Mouse (Mus musculus): ENCODE results near the gene Setmar. TPM values are rescaled to one million over a fixed set of nuclear protein-coding genes. Genes with fewer than 3 reads are reported as not detected.

Gene Setmar
- polyA plus RNA-seq, 1 experiment from 2014 or later = 8.3 TPM

- WGBS = 76% methylated on average over 3 of the region's 3 CpGs
- no peak overlapping the region for H3K4me3 ChIP-seq (ENCODE audit: low read depth, low read length)
Observed at GRCm38 (mm10) chr6:108098846-108099217, 34.0 kb downstream of the Setmar start.

GRCm38 (mm10) chr6:108101936-108102830, 37.3 kb downstream of the Setmar start:
- no peaks in the 10 kb centered on the region for H3K4me1 ChIP-seq (ENCODE audit: control insufficient read depth, insufficient read depth, low read length)
- no peak for ATAC-seq (ENCODE audit: insufficient number of reproducible peaks, insufficient read depth, low FRiP score, low read depth)
- 82% methylated on average over 10 of the region's 10 CpGs for WGBS
- no peak overlapping the region for H3K9ac ChIP-seq (replicated peaks; ENCODE audit: low read depth, low read length)
- H3K4me2 ChIP-seq (replicated peaks; ENCODE audit: low read depth, low read length) = no peak overlapping the region
- H3K27ac ChIP-seq (ENCODE audit: low read length) = no peak overlapping the region
- no peaks in the 10 kb centered on the region for H3K9me3 ChIP-seq (ENCODE audit: control insufficient read depth, low read depth, low read length)
- H3K36me3 ChIP-seq (ENCODE audit: control insufficient read depth, insufficient read depth, low read length) = no peaks in the 10 kb centered on the region
- H3K4me3 ChIP-seq (ENCODE audit: low read depth, low read length) = no peak overlapping the region
- no peaks in the 10 kb centered on the region for H3K27me3 ChIP-seq (ENCODE audit: control insufficient read depth, insufficient read depth, low read length)

More at GRCm38 (mm10) chr6:108098846-108099217, 34.0 kb downstream of the Setmar start:
- Histone ChIP-seq H3K9me3 (ENCODE audit: control insufficient read depth, low read depth, low read length) (no peaks in the 10 kb centered on the region), H3K4me2 (replicated peaks; ENCODE audit: low read depth, low read length) (no peak overlapping the region), H3K9ac (replicated peaks; ENCODE audit: low read depth, low read length) (no peak overlapping the region), H3K36me3 (ENCODE audit: control insufficient read depth, insufficient read depth, low read length) (no peaks in the 10 kb centered on the region), H3K27ac (ENCODE audit: low read length) (no peak overlapping the region), H3K4me1 (ENCODE audit: control insufficient read depth, insufficient read depth, low read length) (no peaks in the 10 kb centered on the region), H3K27me3 (ENCODE audit: control insufficient read depth, insufficient read depth, low read length) (no peaks in the 10 kb centered on the region)
- ATAC-seq (ENCODE audit: insufficient number of reproducible peaks, insufficient read depth, low FRiP score, low read depth) = no peak

GRCm38 (mm10) chr6:108107376-108107775, 42.5 kb downstream of the Setmar start:
- Histone ChIP-seq H3K9me3 (ENCODE audit: control insufficient read depth, low read depth, low read length) (no peaks in the 10 kb centered on the region), H3K27ac (ENCODE audit: low read length) (no peak overlapping the region), H3K4me1 (ENCODE audit: control insufficient read depth, insufficient read depth, low read length) (no peaks in the 10 kb centered on the region), H3K4me3 (ENCODE audit: low read depth, low read length) (no peak overlapping the region), H3K36me3 (ENCODE audit: control insufficient read depth, insufficient read depth, low read length) (no peaks in the 10 kb centered on the region), H3K9ac (replicated peaks; ENCODE audit: low read depth, low read length) (no peak overlapping the region), H3K4me2 (replicated peaks; ENCODE audit: low read depth, low read length) (no peak overlapping the region), H3K27me3 (ENCODE audit: control insufficient read depth, insufficient read depth, low read length) (no peaks in the 10 kb centered on the region)
- no peak for ATAC-seq (ENCODE audit: insufficient number of reproducible peaks, insufficient read depth, low FRiP score, low read depth)

GRCm38 (mm10) chr6:108110336-108110735, 45.5 kb downstream of the Setmar start:
- Histone ChIP-seq H3K9me3 (ENCODE audit: control insufficient read depth, low read depth, low read length) (no peaks in the 10 kb centered on the region), H3K4me2 (replicated peaks; ENCODE audit: low read depth, low read length) (no peak overlapping the region), H3K36me3 (ENCODE audit: control insufficient read depth, insufficient read depth, low read length) (no peaks in the 10 kb centered on the region), H3K27ac (ENCODE audit: low read length) (no peak overlapping the region), H3K4me1 (ENCODE audit: control insufficient read depth, insufficient read depth, low read length) (no peaks in the 10 kb centered on the region), H3K9ac (replicated peaks; ENCODE audit: low read depth, low read length) (no peak overlapping the region), H3K27me3 (ENCODE audit: control insufficient read depth, insufficient read depth, low read length) (no peaks in the 10 kb centered on the region), H3K4me3 (ENCODE audit: low read depth, low read length) (no peak overlapping the region)
- ATAC-seq (ENCODE audit: insufficient number of reproducible peaks, insufficient read depth, low FRiP score, low read depth) = no peak
- WGBS = 64% methylated on average over 4 of the region's 4 CpGs

GRCm38 (mm10) chr6:108111693-108112092, 46.8 kb downstream of the Setmar start:
- no peak overlapping the region for H3K4me3 ChIP-seq (ENCODE audit: low read depth, low read length)
- H3K4me1 ChIP-seq (ENCODE audit: control insufficient read depth, insufficient read depth, low read length) = no peaks in the 10 kb centered on the region
- no peaks in the 10 kb centered on the region for H3K27me3 ChIP-seq (ENCODE audit: control insufficient read depth, insufficient read depth, low read length)
- H3K4me2 ChIP-seq (replicated peaks; ENCODE audit: low read depth, low read length) = no peak overlapping the region
- H3K36me3 ChIP-seq (ENCODE audit: control insufficient read depth, insufficient read depth, low read length) = no peaks in the 10 kb centered on the region
- no peak for ATAC-seq (ENCODE audit: insufficient number of reproducible peaks, insufficient read depth, low FRiP score, low read depth)
- H3K9me3 ChIP-seq (ENCODE audit: control insufficient read depth, low read depth, low read length) = no peaks in the 10 kb centered on the region
- no peak overlapping the region for H3K9ac ChIP-seq (replicated peaks; ENCODE audit: low read depth, low read length)
- no peak overlapping the region for H3K27ac ChIP-seq (ENCODE audit: low read length)

- H3K4me2 ChIP-seq (replicated peaks; ENCODE audit: low read depth, low read length) = no peak overlapping the region
- 89% methylated on average over 1 of the region's 1 CpGs for WGBS
- H3K36me3 ChIP-seq (ENCODE audit: control insufficient read depth, insufficient read depth, low read length) = no peaks in the 10 kb centered on the region
- H3K4me1 ChIP-seq (ENCODE audit: control insufficient read depth, insufficient read depth, low read length) = no peaks in the 10 kb centered on the region
- no peak overlapping the region for H3K27ac ChIP-seq (ENCODE audit: low read length)
- no peak overlapping the region for H3K4me3 ChIP-seq (ENCODE audit: low read depth, low read length)
- H3K27me3 ChIP-seq (ENCODE audit: control insufficient read depth, insufficient read depth, low read length) = no peaks in the 10 kb centered on the region
- H3K9ac ChIP-seq (replicated peaks; ENCODE audit: low read depth, low read length) = no peak overlapping the region
- no peaks in the 10 kb centered on the region for H3K9me3 ChIP-seq (ENCODE audit: control insufficient read depth, low read depth, low read length)
- no peak for ATAC-seq (ENCODE audit: insufficient number of reproducible peaks, insufficient read depth, low FRiP score, low read depth)
Observed at GRCm38 (mm10) chr6:108114971-108115370, 50.1 kb downstream of the Setmar start.

GRCm38 (mm10) chr6:108117881-108118280, 53.0 kb downstream of the Setmar start:
- Histone ChIP-seq H3K4me3 (ENCODE audit: low read depth, low read length) (no peak overlapping the region), H3K9ac (replicated peaks; ENCODE audit: low read depth, low read length) (no peak overlapping the region), H3K4me2 (replicated peaks; ENCODE audit: low read depth, low read length) (no peak overlapping the region), H3K27ac (ENCODE audit: low read length) (no peak overlapping the region), H3K36me3 (ENCODE audit: control insufficient read depth, insufficient read depth, low read length) (no peaks in the 10 kb centered on the region), H3K27me3 (ENCODE audit: control insufficient read depth, insufficient read depth, low read length) (no peaks in the 10 kb centered on the region), H3K9me3 (ENCODE audit: control insufficient read depth, low read depth, low read length) (no peaks in the 10 kb centered on the region), H3K4me1 (ENCODE audit: control insufficient read depth, insufficient read depth, low read length) (no peaks in the 10 kb centered on the region)
- WGBS = 91% methylated on average over 6 of the region's 6 CpGs
- ATAC-seq (ENCODE audit: insufficient number of reproducible peaks, insufficient read depth, low FRiP score, low read depth) = no peak

- H3K4me3 ChIP-seq (ENCODE audit: low read depth, low read length) = no peak overlapping the region
- H3K9me3 ChIP-seq (ENCODE audit: control insufficient read depth, low read depth, low read length) = no peaks in the 10 kb centered on the region
- no peak overlapping the region for H3K27ac ChIP-seq (ENCODE audit: low read length)
- no peaks in the 10 kb centered on the region for H3K27me3 ChIP-seq (ENCODE audit: control insufficient read depth, insufficient read depth, low read length)
- H3K4me1 ChIP-seq (ENCODE audit: control insufficient read depth, insufficient read depth, low read length) = no peaks in the 10 kb centered on the region
- 80% methylated on average over 1 of the region's 1 CpGs for WGBS
- no peak overlapping the region for H3K9ac ChIP-seq (replicated peaks; ENCODE audit: low read depth, low read length)
- no peak for ATAC-seq (ENCODE audit: insufficient number of reproducible peaks, insufficient read depth, low FRiP score, low read depth)
- no peak overlapping the region for H3K4me2 ChIP-seq (replicated peaks; ENCODE audit: low read depth, low read length)
- H3K36me3 ChIP-seq (ENCODE audit: control insufficient read depth, insufficient read depth, low read length) = no peaks in the 10 kb centered on the region
Observed at GRCm38 (mm10) chr6:108125474-108125873, 60.6 kb downstream of the Setmar start.

GRCm38 (mm10) chr6:108126631-108127030, 61.8 kb downstream of the Setmar start:
- Histone ChIP-seq H3K27ac (ENCODE audit: low read length) (no peak overlapping the region), H3K36me3 (ENCODE audit: control insufficient read depth, insufficient read depth, low read length) (no peaks in the 10 kb centered on the region), H3K4me3 (ENCODE audit: low read depth, low read length) (no peak overlapping the region), H3K27me3 (ENCODE audit: control insufficient read depth, insufficient read depth, low read length) (no peaks in the 10 kb centered on the region), H3K9ac (replicated peaks; ENCODE audit: low read depth, low read length) (no peak overlapping the region), H3K4me1 (ENCODE audit: control insufficient read depth, insufficient read depth, low read length) (no peaks in the 10 kb centered on the region), H3K4me2 (replicated peaks; ENCODE audit: low read depth, low read length) (no peak overlapping the region), H3K9me3 (ENCODE audit: control insufficient read depth, low read depth, low read length) (no peaks in the 10 kb centered on the region)
- 84% methylated on average over 3 of the region's 3 CpGs for WGBS
- ATAC-seq (ENCODE audit: insufficient number of reproducible peaks, insufficient read depth, low FRiP score, low read depth) = no peak
